Mouse (Mus musculus) urinary bladder, adult 2 months (tissue): ENCODE results near the gene Esyt2. TPM values are rescaled to one million over a fixed set of nuclear protein-coding genes. Genes with fewer than 3 reads are reported as not detected.

ENCODE experiments used
- DNase-seq: peaks from one replicate; pipeline ENCODE4 v3.0.0; 2022; ENCODE audit warnings: low spot score
- polyA plus RNA-seq: library from polyadenylated mRNA; depleted of rRNA; stranded (reverse); fragments of >200 nt; gene quantifications from 2 replicates; pipeline ENCODE4 v1.2.3, GENCODE M21; 2012

Esyt2 gene
- polyA plus RNA-seq, 1 experiment = 21.5 TPM

- no peak for DNase-seq
These were observed 81.1 kb downstream of the Esyt2 start for GRCm38 (mm10) chr12:116362091-116362490.

- DNase-seq = no peak
These were observed 85.9 kb downstream of the Esyt2 start for GRCm38 (mm10) chr12:116366900-116367299.

- DNase-seq = no peak
These were observed 86.3 kb downstream of the Esyt2 start for GRCm38 (mm10) chr12:116367346-116367745.

- DNase-seq = no peak
These were observed 87.9 kb downstream of the Esyt2 start for GRCm38 (mm10) chr12:116368857-116369256.

- no peak for DNase-seq
These were observed 102.1 kb downstream of the Esyt2 start for GRCm38 (mm10) chr12:116383101-116383500.

GRCm38 (mm10) chr12:116383995-116384394, 103.0 kb downstream of the Esyt2 start:
- no peak for DNase-seq

GRCm38 (mm10) chr12:116386802-116387201, 105.8 kb downstream of the Esyt2 start:
- DNase-seq = no peak

- no peak for DNase-seq
These were observed 108.9 kb downstream of the Esyt2 start for GRCm38 (mm10) chr12:116389868-116390267.

GRCm38 (mm10) chr12:116394327-116394726, 113.3 kb downstream of the Esyt2 start:
- no peak for DNase-seq

GRCm38 (mm10) chr12:116395312-116395711, 114.3 kb downstream of the Esyt2 start:
- DNase-seq = no peak

GRCm38 (mm10) chr12:116396072-116396695, 115.2 kb downstream of the Esyt2 start:
- no peak for DNase-seq

GRCm38 (mm10) chr12:116404012-116404679, 123.2 kb downstream of the Esyt2 start:
- no peak for DNase-seq

- DNase-seq = peak; percentile 89
These were observed 124.2 kb downstream of the Esyt2 start, which contains the start of gene Ncapg2 for GRCm38 (mm10) chr12:116405045-116405835. Gene Ncapg2, plus strand, starts transcription at chr12:116405402.

- DNase-seq = no peak
These were observed 124.8 kb downstream of the Esyt2 start for GRCm38 (mm10) chr12:116405836-116406155.

- DNase-seq = no peak
These were observed 126.9 kb downstream of the Esyt2 start for GRCm38 (mm10) chr12:116407883-116408282.

- no peak for DNase-seq
These were observed 133.9 kb downstream of the Esyt2 start for GRCm38 (mm10) chr12:116414941-116415340.

GRCm38 (mm10) chr12:116416514-116416913, 135.5 kb downstream of the Esyt2 start:
- DNase-seq = no peak

- DNase-seq = no peak
These were observed 140.7 kb downstream of the Esyt2 start for GRCm38 (mm10) chr12:116421656-116422055.

GRCm38 (mm10) chr12:116425392-116425791, 144.4 kb downstream of the Esyt2 start:
- no peak for DNase-seq

- no peak for DNase-seq
These were observed 152.7 kb downstream of the Esyt2 start for GRCm38 (mm10) chr12:116433742-116434141.

GRCm38 (mm10) chr12:116435232-116435631, 154.2 kb downstream of the Esyt2 start:
- no peak for DNase-seq

- DNase-seq = no peak
These were observed 155.1 kb downstream of the Esyt2 start for GRCm38 (mm10) chr12:116436125-116436524.

- no peak for DNase-seq
These were observed 157.6 kb downstream of the Esyt2 start for GRCm38 (mm10) chr12:116438591-116438990.
